Mouse (Mus musculus): ENCODE measurements at regions not wholly inside any gene's neighbourhood (a gene's known extent, or its start where the extent isn't known, plus 50 kb on each side); places are given as distances from the start of the nearest gene placed in this dataset.

- TF ChIP-seq UBTF (IDR thresholded peaks at IDR 0.05; ENCODE audit: borderline replicate concordance, insufficient read depth, low read depth, low read length): no peak
- no peak for TF ChIP-seq TCF12 (IDR thresholded peaks at IDR 0.05; ENCODE audit: low read depth, low read length)
- no peak for TF ChIP-seq MEF2A (IDR thresholded peaks at IDR 0.05; ENCODE audit: extremely low read depth, insufficient replicate concordance, low read depth, low read length, poor library complexity, severe bottlenecking)
Observed at GRCm38 (mm10) chr3:50981751-50982150, 242.5 kb upstream of the Noct start.

Data from MEL (cell line).